In the genomic region with DNA sequence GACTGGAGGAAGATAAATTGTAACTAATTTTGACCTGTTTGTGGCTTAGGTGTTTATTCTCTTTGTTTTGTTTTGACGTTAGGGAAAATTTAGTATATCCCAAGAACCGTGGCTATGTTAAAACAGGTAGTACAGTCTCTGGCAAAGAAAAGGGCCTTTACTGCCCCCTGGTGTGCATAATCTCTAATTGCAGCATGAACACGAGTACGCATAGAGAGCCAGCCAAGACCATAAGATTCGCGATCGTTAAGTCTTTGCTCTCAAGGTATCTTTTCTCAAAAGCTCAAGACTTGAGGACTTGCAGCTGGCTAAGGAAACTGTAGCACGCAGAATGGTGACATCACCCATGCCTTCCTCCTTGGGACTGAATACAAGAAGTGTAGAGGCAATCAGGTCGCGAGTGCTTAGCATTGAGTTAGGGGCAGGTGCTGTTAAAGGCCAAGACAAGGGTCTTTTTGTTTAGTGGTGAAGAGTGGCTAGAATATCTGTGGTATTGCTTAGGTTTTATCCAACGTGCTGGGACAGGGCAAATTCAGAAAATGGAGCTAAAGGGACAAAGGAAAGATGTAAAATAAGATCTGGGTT, we compare ENCODE assay signal across 8 mouse cellular contexts. TPM values are rescaled to one million over a fixed set of nuclear protein-coding genes. Genes with fewer than 3 reads are reported as not detected.
A peak's percentile ranks its signal among the peaks of the same experiment; 100 is the strongest.
DNase-seq lines count a peak whose midpoint lies in the region; ATAC-seq and TF ChIP-seq lines count a peak whose summit lies in the region.

No protein-coding gene starts in this region.

- H3K4me2 ChIP-seq in intestine, postnatal 0 days (replicated peaks; ENCODE audit: low read depth) = no peak overlapping the region

- H3K4me1 ChIP-seq in cortical plate, adult 2 months (ENCODE audit: control insufficient read depth, insufficient read depth, low read length) = no peaks in the 10 kb centered on the region
- no peaks in the 10 kb centered on the region for H3K4me1 ChIP-seq in intestine, postnatal 0 days (replicated peaks; ENCODE audit: control insufficient read depth, insufficient read depth, low read length)

- no peaks in the 10 kb centered on the region for H3K9me3 ChIP-seq in intestine, postnatal 0 days (ENCODE audit: control insufficient read depth)

- no peak overlapping the region for H3K9ac ChIP-seq in intestine, postnatal 0 days (ENCODE audit: low read depth, low read length)

- 24% methylated on average over 11 of the region's 11 CpGs for WGBS in intestine, postnatal 0 days

- DNase-seq in urinary bladder, postnatal 25 days (ENCODE audit: low spot score) = peak; percentile 44
- no peak for DNase-seq in urinary bladder, postnatal 10 days (ENCODE audit: low spot score)
- DNase-seq in gastrocnemius, postnatal 14 days = peak; percentile 32
- peak; percentile 37 to 71 for DNase-seq in left cerebral cortex, postnatal 10 days (ENCODE audit: extremely low spot score in 1 of 2, low spot score in 2 of 2)
- DNase-seq in mesoderm, embryonic 11.5 days (ENCODE audit: low read depth, low spot score) = peak; percentile 65
- DNase-seq in spleen, adult 12 weeks (ENCODE audit: low spot score) = peak; percentile 36

- no peak for TF ChIP-seq POLR2A in cortical plate, adult 2 months (IDR thresholded peaks at IDR 0.05; ENCODE audit: extremely low read depth, insufficient read depth, low read length)

- no peak overlapping the region for H3K27ac ChIP-seq in cortical plate, adult 2 months (ENCODE audit: insufficient read depth, low read length)
- no peak overlapping the region for H3K27ac ChIP-seq in intestine, postnatal 0 days (ENCODE audit: low read depth, low read length)

- H3K27me3 ChIP-seq in intestine, postnatal 0 days (replicated peaks; ENCODE audit: control insufficient read depth, insufficient read depth, low read length) = no peaks in the 10 kb centered on the region

- peak; percentile 60; the same call in 1 of the 2 replicates for TF ChIP-seq CTCF in cortical plate, adult 2 months (IDR thresholded peaks at IDR 0.05; ENCODE audit: extremely low read depth, insufficient read depth, low read length)
- TF ChIP-seq CTCF in intestine, postnatal 0 days (IDR thresholded peaks at IDR 0.05; ENCODE audit: low read depth) = peak; percentile 84

- ATAC-seq in intestine, postnatal 0 days = peak; percentile 72

- no peak overlapping the region for H3K4me3 ChIP-seq in cortical plate, adult 2 months (ENCODE audit: insufficient read depth, low read length)
- no peak overlapping the region for H3K4me3 ChIP-seq in intestine, postnatal 0 days (ENCODE audit: low read depth, low read length)

- intact Hi-C loops in gastrocnemius, postnatal 14 days (cut with DNase I; ENCODE audit: low total_unique reads) = loop anchor here (5.0 kb wide), 1 partner anchor 65 kb away; no protein-coding TSS in a partner anchor
- intact Hi-C loops in left cerebral cortex, postnatal 10 days (cut with DNase I) = no loop called here

- H3K36me3 ChIP-seq in intestine, postnatal 0 days (ENCODE audit: control insufficient read depth, insufficient read depth) = no peaks in the 10 kb centered on the region

RNA-seq across cellular contexts. Expression of gene Prdx6, which starts 35.8 kb away (rescaled TPM):
- 455 and 511 TPM in 2 replicates for polyA plus RNA-seq in cortical plate, adult 2 months (2012; rRNA removed)
- total RNA-seq in gastrocnemius, postnatal 14 days (2021) = 10 to 100 TPM; 70.1 to 78.6 TPM
- 373 and 385 TPM in 2 replicates for polyA plus RNA-seq in intestine, postnatal 0 days (2015; fragmentation: Nextera tagmentation; extraction: Ambion mirVana)
- total RNA-seq in left cerebral cortex, postnatal 10 days (2021) = 100 to 1,000 TPM; 192 to 206 TPM
